Mouse (Mus musculus) right cerebral cortex, postnatal 4 days (tissue): ENCODE data around the gene Rgs13.

Experiments used
- DNase-seq: peaks from one replicate; pipeline ENCODE4 v3.0.0-alpha.2; 2022

Gene Rgs13

GRCm38 (mm10) chr1:144177166-144177565, at the start of gene Rgs13:
TSS of gene Rgs13 (minus strand) at chr1:144177372.
- no peak for DNase-seq

DNA sequence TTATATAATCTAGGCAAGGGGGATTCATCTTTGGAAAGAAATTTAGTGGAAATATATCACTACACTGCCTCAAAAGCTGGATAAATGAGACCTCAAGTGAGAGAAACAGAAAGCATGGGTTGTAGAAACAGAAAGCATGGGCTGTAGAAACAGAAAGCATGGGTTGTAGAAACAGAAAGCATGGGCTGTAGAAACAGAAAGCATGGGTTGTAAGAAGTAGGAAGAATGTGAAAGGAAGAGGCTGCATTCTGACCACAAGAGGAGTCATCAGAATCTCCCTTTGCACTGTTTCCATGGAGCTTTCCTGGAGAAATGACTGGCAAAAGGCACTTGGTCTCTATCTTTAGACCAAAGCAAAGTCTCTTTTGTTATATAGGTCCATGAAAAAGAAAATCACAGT, 38.1 kb upstream of the Rgs13 start:
- no peak for DNase-seq

DNA sequence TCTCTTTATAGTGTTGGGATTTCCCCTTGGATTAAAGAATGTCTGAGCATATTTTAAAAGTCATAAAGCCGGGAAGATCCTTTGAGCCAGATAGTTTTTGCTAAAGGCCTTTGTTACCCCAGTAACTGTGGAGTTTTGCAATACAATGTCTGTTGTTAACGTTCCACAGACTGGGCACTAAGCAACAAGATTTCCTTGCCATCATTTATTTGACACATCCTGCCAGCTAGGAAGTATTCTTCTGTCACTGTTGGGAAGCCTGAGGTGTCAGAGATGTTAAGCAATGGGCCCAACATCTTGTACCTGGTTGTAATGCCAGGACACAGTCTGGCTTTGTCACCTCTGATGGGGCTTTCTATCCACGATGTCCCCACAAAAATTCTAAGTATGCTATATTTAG, 33.7 kb upstream of the Rgs13 start:
- no peak for DNase-seq

GRCm38 (mm10) chr1:144206281-144207061, 29.3 kb upstream of the Rgs13 start:
- no peak for DNase-seq

DNA sequence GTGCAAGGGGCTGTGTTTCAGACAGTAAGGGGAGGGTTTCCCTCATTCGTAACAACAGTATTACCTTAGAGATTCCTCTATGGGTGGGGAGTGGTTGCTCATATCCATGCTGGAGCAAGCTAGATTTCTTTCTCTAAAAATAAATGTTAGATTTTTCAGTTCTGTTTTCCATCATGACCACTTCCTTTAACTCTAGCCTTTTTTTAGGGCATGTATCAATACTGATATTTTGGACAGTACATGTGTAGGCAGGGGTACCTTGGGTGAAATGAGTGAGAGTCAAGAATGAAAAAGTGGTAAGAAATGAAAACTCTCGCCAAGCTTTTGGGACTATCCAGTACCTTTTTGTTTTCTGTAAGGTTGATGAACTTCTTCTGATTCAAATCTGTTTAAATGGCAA, 27.6 kb upstream of the Rgs13 start:
- no peak for DNase-seq

DNA sequence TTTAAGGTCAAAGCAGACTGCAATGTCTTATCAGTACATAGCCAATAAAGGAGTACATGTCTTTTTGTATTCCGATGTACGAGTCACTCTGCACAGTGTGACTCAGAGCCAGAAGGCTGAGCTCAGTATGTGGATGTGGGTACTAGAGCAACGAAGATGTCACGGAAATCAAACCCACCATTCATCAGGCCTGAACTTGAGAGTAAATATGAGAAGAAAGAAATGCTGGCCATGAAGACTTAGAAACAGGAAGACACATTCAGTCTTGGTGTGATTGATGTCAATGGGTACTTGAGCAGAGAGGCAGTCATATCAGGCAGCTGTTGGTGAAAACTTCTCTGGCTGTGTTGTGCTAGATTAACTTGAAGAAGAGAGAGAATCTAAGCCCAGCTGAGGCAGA, 25.8 kb upstream of the Rgs13 start:
- DNase-seq = no peak

GRCm38 (mm10) chr1:144200496-144200895, 23.3 kb upstream of the Rgs13 start:
- DNase-seq = no peak

DNA sequence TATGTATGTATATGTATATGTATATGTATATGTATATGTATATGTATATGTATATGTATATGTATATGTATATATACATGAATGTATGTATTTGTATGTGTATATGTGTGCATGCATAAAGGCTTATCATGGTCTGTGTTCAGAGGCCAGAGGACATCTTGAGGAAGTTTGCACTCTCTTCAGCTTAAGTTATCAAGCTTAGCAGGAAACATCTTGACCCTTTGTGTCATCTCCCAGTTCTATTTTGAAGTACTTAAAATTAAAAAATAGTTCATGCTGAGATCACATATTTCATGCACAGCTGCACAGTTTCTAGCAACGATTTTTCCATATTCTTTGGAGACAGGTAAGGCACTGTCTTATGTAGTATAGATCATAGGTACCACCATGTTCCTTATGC, 22.4 kb upstream of the Rgs13 start:
- no peak for DNase-seq

DNA sequence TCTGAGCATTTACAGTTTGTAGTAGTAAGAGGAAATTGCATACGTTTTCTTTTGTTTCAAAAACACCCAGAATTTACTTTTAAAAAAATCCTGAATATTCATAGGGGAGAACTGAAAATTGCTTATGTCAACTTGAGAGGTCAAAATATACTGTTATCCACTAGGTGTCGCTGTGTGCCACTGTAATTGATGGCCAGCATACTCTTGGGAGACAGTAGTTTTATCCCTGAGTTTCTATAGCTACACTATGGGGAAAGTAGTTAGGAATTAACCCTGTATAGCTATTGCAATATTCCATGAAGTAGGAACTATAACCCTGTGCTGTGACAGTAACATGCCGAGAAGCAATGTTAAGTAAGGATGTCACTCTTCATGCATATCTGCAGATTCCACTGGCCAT, 20.5 kb upstream of the Rgs13 start:
- DNase-seq = peak; percentile 20

- no peak for DNase-seq
These were observed 9.7 kb upstream of the Rgs13 start for GRCm38 (mm10) chr1:144186655-144187396.

- DNase-seq = no peak
These were observed 8.0 kb upstream of the Rgs13 start for GRCm38 (mm10) chr1:144184955-144185715.

- DNase-seq = no peak
These were observed 6.5 kb upstream of the Rgs13 start for GRCm38 (mm10) chr1:144183622-144184021.

- DNase-seq = no peak
These were observed 2.4 kb upstream of the Rgs13 start for GRCm38 (mm10) chr1:144179559-144179958.

DNA sequence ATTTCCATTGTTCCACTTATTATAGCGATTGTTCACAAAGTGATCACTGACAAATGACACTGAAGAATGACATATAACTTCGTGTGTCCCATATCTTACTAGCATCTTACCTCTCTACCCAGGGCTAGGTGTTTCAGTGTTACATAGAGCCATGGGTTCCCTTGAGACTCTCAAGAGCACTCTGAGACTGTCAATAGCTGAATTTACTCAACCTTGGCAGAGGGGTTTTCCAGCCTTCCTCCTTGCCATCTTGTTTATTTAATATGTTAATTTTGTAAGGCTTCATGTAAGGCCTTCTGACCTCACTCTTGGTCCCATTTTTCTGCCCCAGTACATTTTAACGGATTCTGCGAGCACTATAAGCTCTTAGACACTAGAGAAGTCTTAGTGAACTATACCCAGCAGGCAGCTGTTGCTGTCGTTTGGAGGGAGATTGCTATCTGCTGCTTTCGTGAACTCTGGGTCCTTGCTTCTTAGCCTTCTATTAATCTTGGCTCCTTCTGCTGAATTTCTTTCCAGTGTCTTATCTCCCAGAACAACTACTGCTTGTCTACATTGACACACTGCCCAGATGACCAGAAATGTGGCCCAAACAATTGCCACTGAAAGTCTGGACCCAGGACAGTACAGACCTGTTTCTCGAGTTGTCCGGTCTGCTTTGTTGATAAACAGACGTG, 1.2 kb upstream of the Rgs13 start:
- DNase-seq = no peak

- no peak for DNase-seq
These were observed 448 bp upstream of the Rgs13 start for GRCm38 (mm10) chr1:144177620-144178019.

DNA sequence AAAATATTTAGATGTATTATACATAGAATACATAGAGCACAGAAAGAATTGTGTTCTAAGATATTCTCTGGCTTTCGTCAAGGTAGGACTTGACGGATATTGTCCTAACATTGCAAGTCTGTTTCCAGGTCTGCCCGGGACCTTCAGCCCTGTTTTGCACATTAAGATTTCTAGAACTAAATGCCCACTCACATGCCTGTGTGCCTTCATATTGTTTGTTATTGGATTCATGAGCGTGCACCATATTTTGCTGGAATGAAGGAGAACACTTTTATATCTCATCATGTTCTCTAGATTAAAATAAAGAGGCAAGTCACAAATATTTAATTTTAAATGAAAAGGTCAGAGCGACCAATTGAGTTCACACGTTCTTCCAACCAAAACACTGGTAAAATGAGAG, 2.4 kb downstream of the Rgs13 start:
- DNase-seq = no peak

GRCm38 (mm10) chr1:144173568-144174036, 3.6 kb downstream of the Rgs13 start:
- DNase-seq = no peak

- no peak for DNase-seq
These were observed 8.3 kb downstream of the Rgs13 start for GRCm38 (mm10) chr1:144168921-144169320.

DNA sequence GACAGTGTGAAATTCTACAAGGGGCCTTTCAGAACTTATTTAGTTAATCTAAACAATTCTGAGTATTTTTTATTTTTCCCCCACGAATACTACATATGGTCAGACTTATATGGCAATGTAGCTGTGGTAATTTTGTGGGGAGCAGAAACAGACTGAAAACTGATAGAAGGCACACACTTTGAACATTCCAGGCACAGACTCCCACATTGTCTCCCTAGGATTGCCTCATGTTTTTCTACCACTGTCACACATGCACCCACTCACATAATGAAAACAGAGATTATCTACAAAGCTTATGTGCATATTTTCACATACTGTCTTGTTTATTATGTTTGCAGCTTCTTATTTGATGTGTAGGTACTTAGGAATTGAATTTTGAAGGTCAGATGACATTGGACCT, 9.4 kb downstream of the Rgs13 start:
- no peak for DNase-seq

DNA sequence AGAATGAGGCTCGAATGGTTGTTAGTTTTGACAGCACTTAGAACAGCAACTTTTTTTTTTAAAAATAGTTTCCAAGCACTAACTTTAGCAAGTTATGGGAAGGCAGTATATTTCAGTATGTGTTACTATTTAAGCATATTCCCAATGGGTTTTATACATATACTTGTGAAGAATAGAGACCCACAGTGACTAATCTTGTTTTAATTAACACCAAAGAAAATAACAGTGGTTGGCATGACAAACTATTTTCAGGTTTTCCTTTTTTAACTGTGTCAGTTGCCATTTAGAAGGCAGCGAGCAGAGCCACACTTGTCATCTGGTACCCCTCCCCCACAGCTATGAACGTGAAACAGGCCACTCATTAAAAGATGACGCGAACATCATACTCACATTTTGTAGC, 10.3 kb downstream of the Rgs13 start:
- DNase-seq = no peak

GRCm38 (mm10) chr1:144166275-144166674, 10.9 kb downstream of the Rgs13 start:
- DNase-seq = no peak

- DNase-seq = no peak
These were observed 24.6 kb downstream of the Rgs13 start for GRCm38 (mm10) chr1:144152526-144152925.

GRCm38 (mm10) chr1:144152184-144152525, 25.0 kb downstream of the Rgs13 start:
- DNase-seq = no peak
